Mouse (Mus musculus) left cerebral cortex, adult 18-20 months (tissue): ENCODE data around the gene Tusc2. TPM values are rescaled to one million over a fixed set of nuclear protein-coding genes. Genes with fewer than 3 reads are reported as not detected.

ENCODE experiments used
- DNase-seq, 2 experiments: peaks; one replicate each; pipeline ENCODE4 v3.0.0; 2021 to 2022; ENCODE audit warnings: low spot score in 2 of 2, mixed read lengths in 1 of 2
- long read RNA-seq, 2 experiments: library from polyadenylated mRNA; stranded (forward); transcript quantifications; one replicate each; pipeline ENCODE4 v2.0.0; 2021
- total RNA-seq, 2 experiments: library from RNA; stranded (reverse); gene quantifications; 2 replicates each; pipeline ENCODE4 v1.2.3; 2021

Gene Tusc2
- 100 to 1,000 TPM; 104 to 108 TPM for total RNA-seq
- long read RNA-seq, experiment 1, transcript Tusc2-201 (3 exons, 1,665 nt) = major isoform, 155 of 170 reads
- long read RNA-seq, experiment 1, partial matches to known transcripts = 11 of 170 reads
- long read RNA-seq, experiment 1, other reads (novel, unspliced or antisense) = 3 of 170 reads
- long read RNA-seq, experiment 2, transcript Tusc2-201 (3 exons, 1,665 nt) = major isoform, 101 of 112 reads
- long read RNA-seq, experiment 2, partial matches to known transcripts = 2 of 112 reads
- long read RNA-seq, experiment 2, other reads (novel, unspliced or antisense) = 7 of 112 reads

DNA sequence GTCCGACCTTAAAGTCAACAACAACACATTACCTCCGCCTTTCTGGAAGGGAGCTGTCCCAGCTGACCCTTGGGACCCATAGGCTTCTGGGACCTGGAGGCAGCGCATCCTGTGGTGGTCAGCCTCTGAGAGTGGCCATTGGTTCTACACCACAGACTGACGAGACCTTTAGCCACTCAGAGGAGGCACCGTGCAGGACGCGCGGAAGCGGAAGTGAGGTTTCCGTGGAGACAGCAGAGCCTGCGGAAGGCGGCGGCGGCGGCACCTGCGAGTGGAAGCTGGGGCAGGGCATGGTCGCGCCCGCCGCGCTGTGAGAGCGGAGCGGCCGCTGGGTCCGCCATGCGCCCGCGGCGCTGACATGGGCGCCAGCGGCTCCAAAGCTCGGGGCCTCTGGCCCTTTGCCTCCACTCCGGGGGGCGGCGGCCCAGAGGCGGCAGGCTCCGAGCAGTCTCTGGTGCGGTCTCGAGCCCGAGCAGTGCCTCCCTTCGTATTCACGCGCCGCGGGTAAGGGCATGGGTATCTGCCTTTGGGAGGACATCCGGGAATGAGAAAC, at the start of gene Tusc2:
Tusc2 (plus strand) TSS at position 227 of the 553 bp plus-strand sequence.
- DNase-seq = peak; percentile 95 to 97

DNA sequence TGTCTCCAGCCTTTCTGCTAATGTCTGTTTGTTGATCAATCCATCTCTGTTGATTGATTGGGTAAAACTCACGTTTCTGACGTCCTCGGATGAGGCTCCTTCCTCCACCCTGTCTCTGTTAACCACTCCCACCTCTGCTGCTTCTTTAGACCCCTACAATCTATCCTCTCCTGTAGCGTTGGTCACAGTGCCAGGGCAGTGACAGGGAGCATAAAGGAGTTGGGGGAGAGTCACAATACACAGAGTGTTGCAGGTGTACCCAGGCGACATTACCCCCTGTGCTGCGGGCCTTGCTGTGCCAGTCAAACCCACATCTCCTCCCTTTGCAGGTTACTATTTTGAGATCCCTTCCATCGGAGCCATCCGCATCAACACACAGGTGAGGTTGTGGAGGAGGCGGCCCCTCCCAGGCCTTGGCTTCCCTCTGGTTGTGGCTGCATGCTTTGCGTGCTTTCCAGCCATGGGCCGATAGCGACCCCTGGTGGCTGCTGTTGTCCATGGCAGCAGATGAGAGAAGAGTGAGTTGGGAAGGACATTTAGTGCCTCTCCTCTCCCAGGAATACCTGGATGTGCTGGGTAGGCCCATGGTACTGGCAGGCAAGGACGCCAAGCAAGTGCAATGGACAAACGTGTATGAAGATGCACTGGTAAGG, 48.6 kb upstream of the Tusc2 start:
- peak; percentile 88 to 92 for DNase-seq

DNA sequence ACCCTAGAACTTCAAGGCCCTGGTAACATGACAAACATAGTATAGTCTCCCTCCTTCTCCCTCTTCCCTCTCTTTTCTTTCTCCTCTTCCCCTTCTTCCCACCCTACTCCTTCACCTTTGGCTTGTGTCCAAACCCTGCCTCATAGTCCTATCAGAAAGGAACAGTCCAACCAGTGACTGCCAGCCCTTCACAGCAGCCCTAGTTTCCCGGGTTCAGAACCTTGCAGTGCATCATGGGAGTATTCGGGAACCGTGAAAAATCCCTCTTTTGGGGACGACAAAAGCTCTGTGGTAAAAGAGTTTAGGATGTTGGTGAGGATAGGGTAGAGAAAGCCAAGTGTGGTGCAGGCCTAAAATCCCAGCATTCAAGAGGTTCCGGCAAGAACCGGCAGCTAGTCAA, 42.7 kb upstream of the Tusc2 start:
- DNase-seq = no peak

DNA sequence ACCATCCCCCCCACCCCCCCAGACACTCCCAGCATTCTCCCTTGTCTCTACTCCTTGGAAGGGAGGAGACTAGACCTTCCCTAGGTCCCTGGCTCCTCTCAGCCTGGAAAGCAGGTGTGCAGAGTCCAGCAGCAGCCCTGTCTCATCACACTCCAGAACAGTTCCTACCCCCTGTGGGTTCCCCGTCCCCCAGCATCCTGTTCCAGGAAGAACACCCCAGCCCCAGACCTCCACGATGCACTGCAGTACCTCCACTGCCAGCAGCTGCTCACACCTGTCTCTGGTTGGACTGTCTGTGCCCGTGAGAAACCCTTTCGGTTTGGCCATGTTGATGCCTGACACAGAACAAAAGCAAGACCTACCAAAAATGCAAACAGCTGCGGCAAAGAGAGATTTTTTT, 41.9 kb upstream of the Tusc2 start:
- no peak for DNase-seq

DNA sequence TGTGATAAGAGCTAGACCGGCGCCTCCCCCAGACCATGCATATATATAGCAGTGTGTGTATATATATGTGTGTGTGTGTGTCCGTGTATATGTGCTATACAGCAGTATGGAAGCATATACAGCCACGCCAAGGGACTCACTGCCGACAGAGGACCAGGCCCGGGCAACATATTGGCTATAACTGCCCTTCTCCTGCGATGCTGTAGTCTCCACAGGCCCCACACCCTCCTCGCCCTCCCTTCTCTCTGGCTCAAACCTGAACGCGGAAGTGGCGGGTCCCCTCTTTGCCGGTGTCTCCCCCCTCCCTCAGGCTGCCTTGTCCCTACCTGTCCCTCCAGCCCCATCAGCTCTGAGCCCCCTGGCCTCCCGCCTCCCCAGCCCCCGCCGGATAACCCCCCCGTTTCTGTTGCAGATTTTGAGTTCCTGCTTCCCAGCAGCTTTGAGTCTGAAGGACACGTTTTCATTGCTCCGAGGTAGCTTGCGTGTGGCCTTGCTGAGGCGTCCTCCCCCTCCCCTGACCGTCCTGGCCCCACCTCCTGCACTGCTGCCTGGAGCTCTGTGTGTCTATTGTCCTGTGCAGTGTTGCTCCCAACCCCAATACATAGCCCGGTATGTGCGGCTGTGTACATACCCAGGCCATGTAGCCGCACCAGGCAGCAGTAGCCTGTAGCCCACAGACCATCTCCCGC, 41.2 kb upstream of the Tusc2 start:
- no peak for DNase-seq

DNA sequence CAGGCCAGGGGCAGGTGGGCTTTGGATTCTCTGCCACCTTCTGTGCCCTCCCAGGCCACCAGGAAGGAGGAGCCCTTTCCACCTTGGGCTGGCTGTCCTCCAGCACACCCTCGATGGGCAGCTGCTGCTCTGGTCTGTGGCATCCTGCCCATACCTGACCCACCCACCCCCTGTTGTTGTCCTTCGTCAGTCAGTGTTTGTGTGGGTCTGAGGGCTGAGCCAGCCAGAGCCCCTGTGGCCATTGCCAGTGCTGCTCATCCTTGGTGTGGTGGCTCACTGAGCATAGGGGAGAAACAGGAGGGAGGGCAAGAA, 40.7 kb upstream of the Tusc2 start:
- DNase-seq = no peak

DNA sequence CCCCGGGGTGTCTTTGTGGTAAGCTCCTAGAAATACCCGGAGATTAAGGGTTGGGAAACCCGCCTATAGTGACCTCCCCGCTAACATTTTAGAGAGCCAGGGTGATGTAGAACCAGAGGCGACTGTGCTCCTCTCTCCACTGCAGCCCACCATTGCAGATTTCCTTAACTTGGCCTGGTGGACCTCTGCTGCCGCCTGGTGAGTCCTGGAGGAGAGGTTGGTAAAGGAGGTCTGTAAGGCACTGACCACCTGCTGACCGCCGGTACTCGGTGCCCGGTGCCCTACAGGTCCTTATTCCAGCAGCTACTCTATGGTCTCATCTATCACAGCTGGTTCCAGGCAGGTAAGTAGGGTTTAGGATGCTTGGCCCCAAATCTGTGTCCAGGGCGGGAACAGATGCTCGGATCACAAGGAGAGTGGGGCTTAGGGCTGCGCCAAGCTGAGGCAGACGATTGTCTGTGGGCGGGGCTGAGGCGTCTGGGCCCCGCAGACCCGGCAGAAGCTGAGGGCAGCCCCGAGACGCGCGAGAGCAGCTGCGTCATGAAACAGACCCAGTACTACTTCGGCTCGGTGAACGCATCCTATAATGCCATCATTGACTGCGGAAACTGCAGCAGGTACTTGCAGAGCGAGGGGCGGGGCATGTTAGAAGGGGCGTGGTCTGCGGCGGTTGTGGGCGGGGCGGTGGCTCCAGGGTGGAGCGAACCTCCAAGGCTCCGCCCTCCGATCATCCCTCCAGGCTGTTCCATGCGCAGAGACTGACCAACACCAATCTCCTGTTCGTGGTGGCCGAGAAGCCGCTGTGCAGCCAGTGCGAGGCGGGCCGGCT, 36.6 kb upstream of the Tusc2 start:
- peak; percentile 68 to 77 for DNase-seq

DNA sequence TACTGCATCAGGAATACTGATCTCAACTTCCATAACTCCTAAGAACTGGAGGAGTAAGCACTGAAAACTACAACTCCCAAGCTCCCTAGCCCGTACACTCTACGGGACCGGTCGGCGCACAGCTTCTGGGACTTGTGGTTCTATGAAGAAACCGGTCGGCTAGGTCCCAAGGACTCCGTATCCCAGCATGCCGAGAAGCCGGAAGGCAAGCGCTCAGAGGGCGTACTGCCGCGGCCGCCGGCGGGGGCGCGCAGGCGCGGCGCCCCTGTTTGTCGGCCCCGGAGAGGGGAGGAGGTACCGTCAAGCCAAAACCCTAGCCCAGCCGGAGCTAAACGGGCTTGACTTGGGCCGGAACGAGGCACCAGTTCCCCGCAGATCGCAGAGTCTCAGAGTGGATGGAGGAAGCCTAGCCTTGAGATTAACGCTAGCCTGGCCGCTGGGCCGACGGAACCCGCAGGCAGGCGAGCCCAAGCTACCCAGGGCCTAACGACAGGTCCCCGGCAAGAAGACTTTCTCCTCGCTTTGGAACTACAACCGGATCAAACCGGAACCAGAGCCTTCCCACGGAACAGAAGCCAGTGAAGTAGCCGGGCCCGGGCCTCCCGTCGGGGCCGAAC, 29.2 kb upstream of the Tusc2 start, which contains the start of gene Tmem115:
Tmem115 (plus strand) TSS at position 155 of the 617 bp plus-strand sequence.
- peak; percentile 88 to 94 for DNase-seq

DNA sequence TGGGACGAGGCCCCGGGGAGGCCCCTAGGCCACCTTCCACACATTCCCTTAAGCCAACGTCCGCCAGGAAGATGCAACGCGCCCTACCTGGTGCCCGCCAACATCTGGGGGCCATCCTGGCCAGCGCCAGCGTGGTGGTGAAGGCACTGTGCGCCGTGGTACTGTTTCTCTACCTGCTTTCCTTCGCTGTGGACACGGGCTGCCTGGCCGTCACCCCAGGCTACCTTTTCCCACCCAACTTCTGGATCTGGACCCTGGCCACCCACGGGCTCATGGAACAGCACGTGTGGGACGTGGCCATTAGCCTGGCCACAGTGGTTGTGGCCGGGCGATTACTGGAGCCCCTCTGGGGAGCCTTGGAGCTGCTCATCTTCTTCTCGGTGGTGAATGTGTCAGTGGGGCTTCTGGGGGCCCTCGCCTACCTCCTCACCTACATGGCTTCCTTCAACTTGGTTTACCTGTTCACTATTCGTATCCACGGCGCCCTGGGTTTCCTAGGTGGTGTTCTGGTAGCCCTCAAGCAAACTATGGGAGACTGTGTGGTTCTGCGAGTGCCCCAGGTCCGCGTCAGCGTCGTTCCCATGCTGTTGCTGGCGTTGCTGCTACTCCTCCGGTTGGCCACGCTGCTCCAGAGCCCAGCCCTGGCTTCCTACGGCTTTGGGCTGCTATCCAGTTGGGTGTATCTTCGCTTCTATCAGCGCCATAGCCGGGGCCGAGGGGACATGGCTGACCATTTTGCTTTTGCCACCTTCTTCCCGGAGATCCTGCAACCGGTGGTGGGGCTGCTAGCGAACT, 28.4 kb upstream of the Tusc2 start:
- DNase-seq = no peak

DNA sequence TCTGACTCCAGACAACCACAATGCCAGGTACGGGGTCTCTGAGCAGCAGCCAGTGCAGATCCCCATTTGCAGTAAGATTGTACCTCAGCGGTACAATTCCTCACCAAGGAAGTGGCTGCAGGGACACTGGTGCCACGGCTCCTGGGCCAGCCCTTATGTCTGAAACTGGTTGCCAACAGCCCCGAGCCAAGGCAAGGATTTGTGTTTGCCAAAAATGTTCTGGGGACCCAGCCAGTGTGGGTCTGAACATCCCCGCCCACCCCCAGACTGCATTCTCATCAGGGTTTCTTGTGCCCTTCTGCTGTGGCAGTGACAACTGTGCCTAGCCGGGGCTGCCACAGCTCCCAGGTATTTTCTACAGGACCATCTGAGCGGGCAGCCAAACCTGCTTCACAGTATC, 24.8 kb upstream of the Tusc2 start:
- DNase-seq = no peak

DNA sequence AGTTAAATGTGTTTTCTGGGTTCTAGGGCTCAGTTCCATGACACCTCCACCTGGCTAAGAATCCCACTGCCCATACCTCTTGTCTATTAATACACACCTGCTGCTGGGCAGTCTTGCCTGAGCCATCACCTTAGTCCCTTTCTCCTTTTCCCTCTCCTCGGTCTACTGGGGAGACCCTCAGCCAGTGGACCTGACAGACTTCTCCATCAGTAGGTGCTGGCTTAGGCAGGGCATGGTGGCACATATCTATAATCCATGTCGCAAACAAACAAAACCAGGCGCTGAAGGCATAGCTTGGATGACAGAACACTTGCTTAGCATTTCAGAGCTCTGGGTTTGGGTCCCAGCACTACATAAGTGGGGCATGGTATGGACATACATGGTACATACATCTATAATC, 24.3 kb upstream of the Tusc2 start:
- no peak for DNase-seq

DNA sequence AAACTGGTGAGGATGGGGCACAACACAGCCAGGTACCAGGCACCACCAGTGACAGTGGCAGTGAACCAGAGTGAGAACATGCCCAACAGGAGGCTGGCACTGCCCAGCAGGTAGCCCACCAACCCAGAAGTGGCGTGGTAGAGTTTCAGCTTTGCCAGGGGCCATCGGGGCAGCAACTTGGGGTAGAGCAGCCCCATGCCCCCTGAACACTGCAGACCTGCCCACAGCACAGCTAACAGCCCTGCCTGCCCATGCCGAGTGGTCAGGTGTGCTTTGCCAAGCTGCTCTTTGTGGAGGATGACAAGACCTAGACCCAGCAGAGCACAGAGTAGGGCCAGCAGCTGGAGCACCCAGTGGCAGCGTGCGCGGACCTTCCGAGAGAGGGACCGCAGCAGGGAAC, 23.1 kb upstream of the Tusc2 start:
- no peak for DNase-seq

DNA sequence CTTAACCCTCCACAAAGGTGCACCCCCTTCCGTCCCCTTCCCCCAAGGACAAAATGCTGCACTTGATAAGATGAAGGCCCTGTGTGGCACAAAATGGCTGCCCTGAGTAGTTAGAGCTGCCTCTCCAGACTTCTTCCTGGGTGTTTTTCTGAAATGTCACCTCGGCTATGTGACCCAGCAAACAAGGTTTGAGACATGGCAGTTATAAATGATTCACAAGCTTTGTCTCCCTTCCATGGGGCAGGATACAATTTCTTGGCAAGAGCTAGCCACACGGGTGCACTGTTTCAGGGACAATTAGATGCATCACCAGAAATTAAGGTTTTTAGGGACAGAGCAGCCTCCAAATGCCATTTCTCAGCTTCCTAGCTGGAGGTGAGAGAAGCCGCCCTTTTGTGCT, 22.6 kb upstream of the Tusc2 start:
- no peak for DNase-seq

DNA sequence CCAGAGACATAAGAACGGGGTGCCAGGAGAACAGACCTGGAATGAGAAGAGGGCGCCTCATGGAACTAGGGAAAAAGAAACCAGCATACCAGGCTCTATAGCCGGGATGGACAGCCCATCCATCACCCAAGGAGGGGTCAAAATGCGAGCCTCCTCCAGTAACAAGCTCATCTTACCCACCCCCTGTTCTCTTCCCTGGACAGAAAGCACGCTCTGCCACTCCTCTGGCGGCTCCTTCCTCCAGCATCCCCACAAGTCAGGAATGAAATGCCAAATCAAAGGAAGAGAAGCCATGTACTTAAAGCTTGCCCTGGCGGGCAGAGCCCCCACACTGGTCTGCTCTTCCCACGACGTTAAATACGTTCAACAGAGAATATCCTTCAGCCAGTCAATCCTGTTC, 22.1 kb upstream of the Tusc2 start:
- no peak for DNase-seq

DNA sequence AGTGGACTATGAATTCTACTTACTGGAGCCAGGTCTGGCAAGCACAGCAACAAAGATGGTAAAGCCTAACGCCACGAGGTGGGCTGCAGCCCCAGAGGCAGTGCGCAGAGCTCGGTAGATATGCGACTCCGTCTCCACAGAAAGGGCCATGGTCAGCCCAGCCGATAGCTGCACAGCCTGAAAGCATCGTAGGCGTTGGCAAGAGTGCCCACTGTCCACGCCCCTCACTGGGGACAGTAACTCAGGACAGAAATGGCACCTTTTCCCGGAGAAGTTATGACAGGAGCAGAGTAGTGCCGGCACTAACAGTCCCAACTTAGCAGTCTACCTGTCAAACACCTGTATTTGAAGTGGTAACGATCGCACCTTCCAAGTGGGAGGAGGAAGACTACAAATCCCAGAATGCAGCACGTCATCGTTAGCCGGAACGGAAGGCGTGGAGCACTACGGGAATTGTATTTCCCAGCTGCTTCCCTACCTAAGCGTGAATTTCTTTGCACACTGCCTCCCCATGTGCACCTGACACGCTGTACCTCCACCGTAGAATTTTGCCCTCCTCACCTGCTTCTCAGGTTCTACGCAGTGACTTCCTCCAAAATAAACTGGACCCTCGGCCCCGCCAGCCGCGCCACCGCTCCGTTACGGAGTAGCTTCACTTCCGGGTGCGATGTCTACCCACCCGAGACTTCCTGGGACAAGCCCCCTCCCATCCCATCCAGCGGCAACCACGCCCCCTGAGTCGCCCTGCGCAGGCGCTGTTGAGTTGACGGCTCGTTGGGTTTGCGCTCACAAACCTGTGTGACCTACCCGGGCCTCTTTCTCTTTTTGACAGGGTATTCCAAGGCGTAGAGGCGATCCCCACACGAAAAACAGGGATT, 21.3 kb upstream of the Tusc2 start, which contains the start of the genes Cyb561d2 and Nprl2:
Cyb561d2 (minus strand) TSS at position 720 of the 878 bp plus-strand sequence.
Nprl2 (plus strand) TSS at position 753 of the 878 bp plus-strand sequence.
- peak; percentile 92 to 95 for DNase-seq

DNA sequence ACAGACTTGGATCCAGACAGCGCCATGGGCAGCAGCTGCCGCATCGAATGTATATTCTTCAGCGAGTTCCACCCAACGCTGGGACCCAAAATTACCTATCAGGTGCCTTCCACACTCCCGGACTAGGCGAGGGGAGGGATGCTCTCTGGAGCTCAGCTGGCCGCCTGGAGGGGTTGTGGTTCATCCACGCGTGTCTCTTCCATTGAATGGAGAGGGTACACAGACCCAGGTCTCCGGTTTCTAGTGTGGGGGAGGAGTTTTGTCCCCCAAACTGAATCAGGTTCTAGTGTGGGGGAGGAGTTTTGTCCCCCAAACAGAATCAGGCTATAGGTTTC, 20.7 kb upstream of the Tusc2 start:
- DNase-seq = no peak

DNA sequence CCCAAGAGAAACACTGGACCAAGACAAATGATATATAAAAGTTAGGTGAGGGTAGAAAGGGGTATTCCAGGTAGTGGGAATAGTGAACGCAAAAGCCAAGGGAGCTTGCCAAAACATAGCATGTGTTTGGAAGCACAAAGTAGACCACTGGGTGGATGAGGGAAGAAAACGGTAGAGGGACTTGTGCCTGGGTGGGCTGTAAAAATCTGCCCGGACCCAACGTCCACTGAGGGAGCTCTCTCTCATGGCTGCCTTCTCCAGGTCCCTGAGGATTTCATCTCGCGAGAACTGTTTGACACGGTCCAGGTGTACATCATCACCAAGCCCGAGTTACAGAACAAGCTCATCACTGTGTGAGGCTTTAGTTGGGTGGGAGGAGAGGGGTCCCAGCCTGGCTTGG, 20.3 kb upstream of the Tusc2 start:
- DNase-seq = no peak

DNA sequence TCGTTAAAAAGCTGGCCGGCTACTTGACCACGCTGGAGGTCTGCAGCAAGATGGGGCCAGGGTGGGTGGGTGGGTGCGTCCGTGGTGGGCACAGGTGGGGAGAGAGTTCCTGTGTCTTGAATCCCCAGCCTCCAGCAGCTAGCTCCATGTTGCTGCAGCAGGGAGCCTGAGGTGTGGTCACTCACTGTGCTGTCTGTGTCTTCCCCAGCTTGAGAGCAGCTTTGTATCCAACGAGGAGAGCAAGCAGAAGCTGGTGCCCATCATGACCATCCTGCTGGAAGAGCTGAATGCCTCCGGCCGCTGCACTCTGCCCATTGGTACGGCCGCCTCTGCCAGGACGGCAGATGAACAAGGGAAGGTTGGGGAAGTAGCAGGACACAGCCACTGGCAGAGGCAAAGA, 19.8 kb upstream of the Tusc2 start:
- no peak for DNase-seq

DNA sequence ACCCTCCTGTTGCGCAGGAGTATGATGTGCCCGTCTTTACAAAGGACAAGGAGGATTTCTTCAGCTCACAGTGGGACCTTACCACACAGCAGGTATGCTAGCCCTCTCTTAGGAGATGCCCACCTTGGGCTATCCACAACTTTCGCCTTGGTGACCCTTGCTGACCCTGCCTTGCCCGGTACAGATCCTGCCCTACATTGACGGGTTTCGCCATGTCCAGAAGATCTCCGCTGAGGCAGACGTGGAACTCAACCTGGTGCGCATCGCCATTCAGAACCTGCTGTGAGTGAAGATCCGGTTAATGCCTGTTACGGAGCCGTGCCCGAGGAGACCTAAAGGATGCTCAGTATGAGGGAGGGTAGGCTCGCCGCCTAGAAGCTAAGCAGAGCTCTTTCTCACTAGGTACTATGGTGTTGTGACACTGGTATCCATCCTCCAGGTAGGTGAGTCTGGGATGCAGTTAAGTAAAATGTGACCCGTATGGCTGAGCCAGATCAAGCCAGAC, 18.8 kb upstream of the Tusc2 start:
- no peak for DNase-seq
